17 mouse cellular contexts compared by ENCODE assay signal in the genomic region with DNA sequence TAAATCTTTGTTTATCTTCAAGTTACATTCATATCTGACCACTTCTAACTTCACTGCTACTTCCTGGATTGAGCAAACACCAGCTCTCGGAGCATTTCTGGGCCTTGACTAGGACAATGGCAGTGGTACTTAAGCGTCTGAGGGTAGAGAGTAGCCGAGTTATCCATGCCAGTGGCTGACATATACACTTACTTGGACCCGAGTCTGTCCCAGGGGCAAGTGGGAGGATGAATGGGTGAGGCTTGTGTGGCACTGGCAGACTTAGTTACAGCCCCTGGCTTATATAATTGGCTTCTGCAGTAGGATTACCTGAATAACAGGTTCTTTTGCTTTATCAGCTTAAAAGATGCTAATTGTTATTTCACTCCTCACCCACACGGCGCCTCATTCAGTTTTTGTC. TPM values are rescaled to one million over a fixed set of nuclear protein-coding genes. Genes with fewer than 3 reads are reported as not detected.
"Had no signal": no experiment of that assay in that cellular context is flagged by ENCODE, and none has a peak within 500 bp of the region (broad histone marks: within the 10 kb centered on the region; RNA-seq: fewer than 3 reads in every experiment).

No protein-coding gene starts in this region.

- DNase-seq: kidney, adult 18-20 months; kidney, postnatal 14 days; liver; liver, embryonic 13.5 days; liver, postnatal 0 days; lung, postnatal 36 days; right cerebral cortex, adult 18-20 months; right cerebral cortex, postnatal 25 days; thymus, adult 18-20 months; thymus, postnatal 25 days had no signal

- H3K9me3 ChIP-seq: kidney, embryonic 15.5 days; liver, embryonic 13.5 days; neural tube, embryonic 15.5 days had no signal

- H3K9ac ChIP-seq: neural tube, embryonic 15.5 days had no signal

- H3K27ac ChIP-seq: kidney, embryonic 15.5 days; liver, embryonic 13.5 days; neural tube, embryonic 15.5 days had no signal

- ATAC-seq: liver, postnatal 0 days had no signal

RNA-seq across cellular contexts. Expression of a gene that starts 14.4 kb away (rescaled TPM):
- polyA plus RNA-seq: kidney, embryonic 15.5 days; large intestine, adult 2 months; limb, embryonic 11.5 days; liver, embryonic 13.5 days; liver, postnatal 0 days; lung, embryonic 16.5 days; neural tube, embryonic 11.5 days; neural tube, embryonic 15.5 days; small intestine, adult 2 months had no signal
